25 mouse cellular contexts compared by ENCODE assay signal in the genomic region with DNA sequence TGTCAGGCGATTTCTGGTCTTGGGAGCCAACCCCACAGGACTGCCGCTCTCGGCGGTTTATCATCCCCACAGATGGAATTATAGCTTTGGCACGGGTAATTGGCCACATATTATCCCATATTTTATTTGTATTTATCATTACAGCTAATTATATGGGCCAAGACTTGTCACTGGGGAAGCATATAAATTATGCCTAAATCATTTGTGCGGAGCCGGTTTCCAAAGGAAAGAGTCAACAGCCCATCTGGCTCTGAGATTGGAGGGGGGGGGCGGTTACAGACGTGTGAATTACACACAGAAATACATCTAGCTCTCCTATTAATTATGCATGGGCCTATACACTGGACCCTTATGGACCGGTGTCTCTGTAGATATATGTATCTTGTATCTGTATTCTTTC. TPM values are rescaled to one million over a fixed set of nuclear protein-coding genes. Genes with fewer than 3 reads are reported as not detected.
A peak's percentile ranks its signal among the peaks of the same experiment; 100 is the strongest.
DNase-seq lines count a peak whose midpoint lies in the region; ATAC-seq lines count a peak whose summit lies in the region.
"Had no signal": no experiment of that assay in that cellular context is flagged by ENCODE, and none has a peak within 500 bp of the region (broad histone marks: within the 10 kb centered on the region; RNA-seq: fewer than 3 reads in every experiment).

No protein-coding gene starts in this region.

- ATAC-seq in forebrain, embryonic 15.5 days (replicated peaks) = 0 out of 2 replicates have a peak, but pooled peaks have one; percentile 2
- ATAC-seq in forebrain, embryonic 11.5 days (replicated peaks; ENCODE audit: low FRiP score) = no peak
- 0 out of 2 replicates have a peak, but pooled peaks have one; percentile 6 for ATAC-seq in neural tube, embryonic 11.5 days (ENCODE audit: insufficient read depth, low FRiP score, low TSS enrichment)
- ATAC-seq: activated CD4-positive, CD25-positive, alpha-beta regulatory T cell, adult 4 months; Patski had no signal

- no peaks in the 10 kb centered on the region for H3K9me3 ChIP-seq in forebrain, embryonic 15.5 days
- H3K9me3 ChIP-seq in forebrain, embryonic 11.5 days (ENCODE audit: control insufficient read depth, low read length) = no peaks in the 10 kb centered on the region
- no peaks in the 10 kb centered on the region for H3K9me3 ChIP-seq in neural tube, embryonic 11.5 days (ENCODE audit: control insufficient read depth, low read length)
- H3K9me3 ChIP-seq: embryonic facial prominence, embryonic 13.5 days; heart, embryonic 10.5 days; hindbrain, embryonic 12.5 days had no signal

- H3K27ac ChIP-seq in forebrain, embryonic 15.5 days (replicated peaks) = no peak overlapping the region
- H3K27ac ChIP-seq in forebrain, embryonic 11.5 days (ENCODE audit: low read depth, low read length) = no peak overlapping the region
- no peak overlapping the region for H3K27ac ChIP-seq in neural tube, embryonic 11.5 days (ENCODE audit: low read depth, low read length)
- H3K27ac ChIP-seq: embryonic facial prominence, embryonic 13.5 days; heart, embryonic 10.5 days; hindbrain, embryonic 12.5 days had no signal

- H3K4me3 ChIP-seq in forebrain, embryonic 15.5 days = no peak overlapping the region
- no peak overlapping the region for H3K4me3 ChIP-seq in forebrain, embryonic 11.5 days (ENCODE audit: low read depth, low read length)
- H3K4me3 ChIP-seq in neural tube, embryonic 11.5 days (ENCODE audit: low read depth, low read length) = no peak overlapping the region
- H3K4me3 ChIP-seq: embryonic facial prominence, embryonic 13.5 days; heart, embryonic 10.5 days; hindbrain, embryonic 12.5 days had no signal

- H3K9ac ChIP-seq in forebrain, embryonic 15.5 days (replicated peaks) = no peak overlapping the region
- no peak overlapping the region for H3K9ac ChIP-seq in forebrain, embryonic 11.5 days (ENCODE audit: low read length)
- no peak overlapping the region for H3K9ac ChIP-seq in neural tube, embryonic 11.5 days (ENCODE audit: low read length)
- H3K9ac ChIP-seq: embryonic facial prominence, embryonic 13.5 days; hindbrain, embryonic 12.5 days had no signal

- WGBS in forebrain, embryonic 15.5 days = 55% methylated on average over 10 of the region's 10 CpGs
- WGBS in forebrain, embryonic 11.5 days = 92% methylated on average over 10 of the region's 10 CpGs
- 82% methylated on average over 10 of the region's 10 CpGs for WGBS in neural tube, embryonic 11.5 days

- peaks cover 9% of the 10 kb centered on the region for H3K4me1 ChIP-seq in forebrain, embryonic 15.5 days
- no peaks in the 10 kb centered on the region for H3K4me1 ChIP-seq in forebrain, embryonic 11.5 days (replicated peaks; ENCODE audit: control insufficient read depth, insufficient read depth, low read length)
- no peaks in the 10 kb centered on the region for H3K4me1 ChIP-seq in neural tube, embryonic 11.5 days (ENCODE audit: control insufficient read depth, insufficient read depth, low read length)
- H3K4me1 ChIP-seq: heart, embryonic 10.5 days had no signal

- H3K36me3 ChIP-seq in forebrain, embryonic 15.5 days = no peaks in the 10 kb centered on the region
- no peaks in the 10 kb centered on the region for H3K36me3 ChIP-seq in forebrain, embryonic 11.5 days (ENCODE audit: control insufficient read depth, insufficient read depth, low read length)
- H3K36me3 ChIP-seq in neural tube, embryonic 11.5 days (ENCODE audit: control insufficient read depth, insufficient read depth, low read length) = no peaks in the 10 kb centered on the region
- H3K36me3 ChIP-seq: embryonic facial prominence, embryonic 13.5 days; heart, embryonic 10.5 days; hindbrain, embryonic 12.5 days had no signal

- no peaks in the 10 kb centered on the region for H3K27me3 ChIP-seq in forebrain, embryonic 15.5 days
- no peaks in the 10 kb centered on the region for H3K27me3 ChIP-seq in forebrain, embryonic 11.5 days (ENCODE audit: control insufficient read depth, insufficient read depth, low read length)
- no peaks in the 10 kb centered on the region for H3K27me3 ChIP-seq in neural tube, embryonic 11.5 days (ENCODE audit: control insufficient read depth, insufficient read depth, low read length)

- no peak for DNase-seq in forebrain, embryonic 11.5 days (ENCODE audit: low spot score)
- peak; percentile 53 for DNase-seq in kidney, postnatal 10 days
- no peak for DNase-seq in kidney, postnatal 25 days
- no peak for DNase-seq in neural tube, embryonic 11.5 days (ENCODE audit: low spot score)
- no peak for DNase-seq in neural tube, embryonic 10.5 days (ENCODE audit: extremely low spot score, low spot score)
- no peak for DNase-seq in layer of hippocampus, adult 18-20 months (ENCODE audit: low spot score in 2 of 2)
- DNase-seq: adrenal gland, postnatal 14 days; cerebellum, adult 18-20 months; cerebellum, adult 9-11 months; cerebellum, postnatal 36 days; gastrocnemius, postnatal 10 days; heart, adult 18-20 months; heart, postnatal 10 days; heart, postnatal 4 days had no signal

- no peak overlapping the region for H3K4me2 ChIP-seq in forebrain, embryonic 15.5 days (replicated peaks)
- H3K4me2 ChIP-seq in forebrain, embryonic 11.5 days (ENCODE audit: low read depth, low read length, severe bottlenecking) = no peak overlapping the region
- no peak overlapping the region for H3K4me2 ChIP-seq in neural tube, embryonic 11.5 days (ENCODE audit: low read depth)
- H3K4me2 ChIP-seq: embryonic facial prominence, embryonic 13.5 days; hindbrain, embryonic 12.5 days had no signal

RNA-seq across cellular contexts. Expression of a gene that starts 26.9 kb away (rescaled TPM):
- polyA plus RNA-seq in forebrain, embryonic 15.5 days (2015; fragmentation: Nextera tagmentation; extraction: Ambion mirVana) = not detected in 2 replicates
- polyA plus RNA-seq in forebrain, embryonic 11.5 days (2014; fragmentation: Nextera tagmentation; extraction: Ambion mirVana) = not detected in 2 replicates
- not detected in 2 replicates for polyA plus RNA-seq in neural tube, embryonic 11.5 days (2014; fragmentation: Nextera tagmentation; extraction: Ambion mirVana)
- not detected for total RNA-seq in layer of hippocampus, adult 18-20 months (2021)
- total RNA-seq: adrenal gland, adult 18-20 months; adrenal gland, postnatal 14 days; CH12.LX; gastrocnemius, postnatal 10 days; gastrocnemius, postnatal 4 days; heart, adult 18-20 months; heart, postnatal 10 days; heart, postnatal 4 days had no signal
- polyA plus RNA-seq: activated CD4-positive, CD25-positive, alpha-beta regulatory T cell, adult 4 months; embryonic facial prominence, embryonic 13.5 days; frontal cortex, adult 2 months; heart, embryonic 10.5 days; heart, embryonic 14.5 days; hindbrain, embryonic 12.5 days; Patski had no signal

RNA-seq across cellular contexts. Expression of a gene that starts 28.9 kb away (rescaled TPM):
- not detected in 2 replicates for polyA plus RNA-seq in forebrain, embryonic 15.5 days (2015; fragmentation: Nextera tagmentation; extraction: Ambion mirVana)
- not detected in 2 replicates for polyA plus RNA-seq in forebrain, embryonic 11.5 days (2014; fragmentation: Nextera tagmentation; extraction: Ambion mirVana)
- not detected in 2 replicates for polyA plus RNA-seq in neural tube, embryonic 11.5 days (2014; fragmentation: Nextera tagmentation; extraction: Ambion mirVana)
- total RNA-seq in layer of hippocampus, adult 18-20 months (2021) = not detected
- total RNA-seq: adrenal gland, adult 18-20 months; adrenal gland, postnatal 14 days; CH12.LX; gastrocnemius, postnatal 10 days; gastrocnemius, postnatal 4 days; heart, adult 18-20 months; heart, postnatal 10 days; heart, postnatal 4 days had no signal
- polyA plus RNA-seq: activated CD4-positive, CD25-positive, alpha-beta regulatory T cell, adult 4 months; embryonic facial prominence, embryonic 13.5 days; frontal cortex, adult 2 months; heart, embryonic 10.5 days; heart, embryonic 14.5 days; hindbrain, embryonic 12.5 days; Patski had no signal
